Mouse (Mus musculus) lung, adult 18-20 months (tissue): Measurements from ENCODE around the gene Slc25a45.
A peak's percentile ranks its signal among the peaks of the same experiment; 100 is the strongest.
"Not testable (repeated sequence)": the region's sequence is repeated elsewhere in the genome, so short reads cannot be mapped to it uniquely, and the experiment has no call there.

Experiments used
- DNase-seq, 2 experiments: peaks; one replicate each; pipeline ENCODE4 v3.0.0; 2022; ENCODE audit warnings: mixed read lengths in 2 of 2

Slc25a45 gene

GRCm38 (mm10) chr19:5862335-5863085 is 15.1 kb upstream of the Slc25a45 start:
- DNase-seq: no peak

GRCm38 (mm10) chr19:5863776-5864175 is 13.8 kb upstream of the Slc25a45 start:
- no peak for DNase-seq

GRCm38 (mm10) chr19:5864710-5865398 is 12.8 kb upstream of the Slc25a45 start:
- no peak for DNase-seq

GRCm38 (mm10) chr19:5868096-5868495 is 9.5 kb upstream of the Slc25a45 start:
- DNase-seq: no peak

GRCm38 (mm10) chr19:5871273-5871672 is 6.3 kb upstream of the Slc25a45 start:
- DNase-seq: peak; percentile 75 to 80

- no peak for DNase-seq
Observed at GRCm38 (mm10) chr19:5871683-5872082, 5.9 kb upstream of the Slc25a45 start.

GRCm38 (mm10) chr19:5872528-5872927 is 5.1 kb upstream of the Slc25a45 start:
- no peak for DNase-seq

GRCm38 (mm10) chr19:5872931-5873556 is 4.6 kb upstream of the Slc25a45 start:
- DNase-seq: no peak

- no peak for DNase-seq
Observed at GRCm38 (mm10) chr19:5874391-5874968, 3.1 kb upstream of the Slc25a45 start.

- DNase-seq: peak; percentile 95 to 97
Observed at GRCm38 (mm10) chr19:5874969-5875480, 2.6 kb upstream of the Slc25a45 start, which contains the start of gene Frmd8. Gene Frmd8 (minus strand): TSS chr19:5875274.

- peak; percentile 77 to 83 for DNase-seq
Observed at GRCm38 (mm10) chr19:5878362-5878722, 734 bp downstream of the Slc25a45 start.

GRCm38 (mm10) chr19:5878916-5879315 is 1.3 kb downstream of the Slc25a45 start:
- DNase-seq: no peak

GRCm38 (mm10) chr19:5879735-5880134 is 2.1 kb downstream of the Slc25a45 start:
- DNase-seq: no peak

- DNase-seq: no peak
Observed at GRCm38 (mm10) chr19:5881155-5881554, 3.5 kb downstream of the Slc25a45 start.

- not testable (repeated sequence) for DNase-seq
Observed at GRCm38 (mm10) chr19:5882079-5882478, 4.5 kb downstream of the Slc25a45 start.

- no peak for DNase-seq
Observed at GRCm38 (mm10) chr19:5883935-5884334, 6.3 kb downstream of the Slc25a45 start.

- DNase-seq: no peak
Observed at GRCm38 (mm10) chr19:5885838-5886237, 8.2 kb downstream of the Slc25a45 start.

- no peak for DNase-seq
Observed at GRCm38 (mm10) chr19:5887234-5887815, 9.7 kb downstream of the Slc25a45 start.

- DNase-seq: no peak
Observed at GRCm38 (mm10) chr19:5889211-5889610, 11.6 kb downstream of the Slc25a45 start.

GRCm38 (mm10) chr19:5891521-5892258 is 14.1 kb downstream of the Slc25a45 start:
- no peak for DNase-seq

- DNase-seq: no peak
Observed at GRCm38 (mm10) chr19:5892262-5892661, 14.7 kb downstream of the Slc25a45 start.

- no peak for DNase-seq
Observed at GRCm38 (mm10) chr19:5892735-5893134, 15.1 kb downstream of the Slc25a45 start.
